Mouse (Mus musculus): ENCODE data around the gene Gm5134. TPM values are rescaled to one million over a fixed set of nuclear protein-coding genes. Genes with fewer than 3 reads are reported as not detected.

The Gm5134 gene
- total and polyA plus RNA-seq, 3 experiments = 0.40 to 1.6 (median 1.0) TPM

- DNase-seq (ENCODE audit: extremely low read depth) = no peak
- no peak overlapping the region for H3K9ac ChIP-seq (ENCODE audit: insufficient read depth, low read depth)
- no peak overlapping the region for H3K27ac ChIP-seq (ENCODE audit: insufficient read depth, low read depth)
- H3K9me3 ChIP-seq (replicated peaks; ENCODE audit: low read length) = no peaks in the 10 kb centered on the region
- in situ Hi-C loops (cut with MboI; ENCODE audit: low pct_ligation_motif_present, low pct_unique_long_range_greater_than_20kb, low sequenced_read_pairs) = no loop called here
- dilution Hi-C loops (cut with MboI; ENCODE audit: extremely low pct_ligation_motif_present, extremely low pct_unique_long_range_greater_than_20kb, low sequenced_read_pairs) = no loop called here
- TF ChIP-seq CTCF (conservative IDR thresholded peaks at IDR 0.05 in 1 of 2, IDR thresholded peaks at IDR 0.05 in 1 of 2; ENCODE audit: low read depth in 2 of 2, low read length in 2 of 2) = peak in 1 of 2 experiments; percentile 15; a peak in 1 of 4 replicates
- no peak for TF ChIP-seq SIN3A (IDR thresholded peaks at IDR 0.05; ENCODE audit: low read length)
- TF ChIP-seq RAD21 (IDR thresholded peaks at IDR 0.05; ENCODE audit: low read depth, low read length) = peak; percentile 5
- no peak for TF ChIP-seq PAX5 (IDR thresholded peaks at IDR 0.05; ENCODE audit: low read length)
- no peak for TF ChIP-seq JUND (conservative IDR thresholded peaks at IDR 0.05; ENCODE audit: low read depth, low read length)
- H3K4me3 ChIP-seq (replicated peaks in 1 of 3; ENCODE audit: low read depth in 2 of 3, low read length in 2 of 3, poor library complexity in 1 of 3) = no peak overlapping the region
- H3K4me1 ChIP-seq (ENCODE audit: control insufficient read depth in 1 of 2, insufficient read depth in 2 of 2) = peaks cover 32 to 74% of the 10 kb centered on the region in 2 experiments
- H3K36me3 ChIP-seq (replicated peaks in 1 of 2; ENCODE audit: control insufficient read depth in 1 of 2, insufficient read depth in 1 of 2, low read length in 1 of 2) = no peaks in the 10 kb centered on the region
- H3K27me3 ChIP-seq (replicated peaks) = no peaks in the 10 kb centered on the region
- no peak overlapping the region for H3K4me2 ChIP-seq (ENCODE audit: insufficient read depth, low read depth, poor library complexity, severe bottlenecking)
- H3K79me2 ChIP-seq (replicated peaks; ENCODE audit: control insufficient read depth, extremely low read depth, insufficient read depth, poor library complexity, severe bottlenecking) = no peaks in the 10 kb centered on the region
Measured at GRCm38 (mm10) chr10:75945896-75946295, 8.4 kb upstream of the Gm5134 start.

GRCm38 (mm10) chr10:75948079-75948478 is 6.2 kb upstream of the Gm5134 start:
- Histone ChIP-seq H3K79me2 (replicated peaks; ENCODE audit: control insufficient read depth, extremely low read depth, insufficient read depth, poor library complexity, severe bottlenecking) (no peaks in the 10 kb centered on the region), H3K36me3 (replicated peaks in 1 of 2; ENCODE audit: control insufficient read depth in 1 of 2, insufficient read depth in 1 of 2, low read length in 1 of 2) (no peaks in the 10 kb centered on the region), H3K9me3 (replicated peaks; ENCODE audit: low read length) (no peaks in the 10 kb centered on the region), H3K4me2 (ENCODE audit: insufficient read depth, low read depth, poor library complexity, severe bottlenecking) (peak overlapping the region; percentile 85; the same call in 1 of the 2 replicates), H3K4me3 (replicated peaks in 1 of 3; ENCODE audit: low read depth in 2 of 3, low read length in 2 of 3, poor library complexity in 1 of 3) (peak overlapping the region in 2 of 3 experiments; percentile 39 to 43), H3K27me3 (replicated peaks) (no peaks in the 10 kb centered on the region), H3K27ac (ENCODE audit: insufficient read depth, low read depth) (peak overlapping the region; percentile 12; the same call in 1 of the 2 replicates), H3K4me1 (ENCODE audit: control insufficient read depth in 1 of 2, insufficient read depth in 2 of 2) (peaks cover 30 to 59% of the 10 kb centered on the region in 2 experiments), H3K9ac (ENCODE audit: insufficient read depth, low read depth) (peak overlapping the region; percentile 4; the same call in 1 of the 2 replicates)
- dilution Hi-C loops (cut with MboI; ENCODE audit: extremely low pct_ligation_motif_present, extremely low pct_unique_long_range_greater_than_20kb, low sequenced_read_pairs) = no loop called here
- DNase-seq (ENCODE audit: extremely low read depth) = peak; percentile 57
- in situ Hi-C loops (cut with MboI; ENCODE audit: low pct_ligation_motif_present, low pct_unique_long_range_greater_than_20kb, low sequenced_read_pairs) = no loop called here
- TF ChIP-seq JUND (conservative IDR thresholded peaks at IDR 0.05; ENCODE audit: low read depth, low read length) (no peak), SIN3A (IDR thresholded peaks at IDR 0.05; ENCODE audit: low read length) (no peak), USF2 (conservative IDR thresholded peaks at IDR 0.05; ENCODE audit: low read depth, low read length) (no peak), ZKSCAN1 (IDR thresholded peaks at IDR 0.05; ENCODE audit: borderline replicate concordance, low read depth, low read length) (no peak), TBP (conservative IDR thresholded peaks at IDR 0.05; ENCODE audit: low read depth, low read length) (0 out of 2 replicates have a peak, but pooled peaks have one; percentile 20), USF1 (IDR thresholded peaks at IDR 0.05; ENCODE audit: low read depth, low read length) (no peak), ZMIZ1 (IDR thresholded peaks at IDR 0.05; ENCODE audit: low read depth, low read length) (no peak), NRF1 (IDR thresholded peaks at IDR 0.05; ENCODE audit: low read depth, low read length) (no peak), POLR2A (IDR thresholded peaks at IDR 0.05; ENCODE audit: low read depth, low read length) (peak; percentile 45; the same call in 1 of the 2 replicates), ZC3H11A (IDR thresholded peaks at IDR 0.05; ENCODE audit: low read depth, low read length) (no peak), GABPA (IDR thresholded peaks at IDR 0.05; ENCODE audit: insufficient replicate concordance, low read depth, low read length) (no peak), MAZ (IDR thresholded peaks at IDR 0.05; ENCODE audit: low read depth, low read length) (no peak), MAFK (IDR thresholded peaks at IDR 0.05; ENCODE audit: insufficient replicate concordance, low read length) (no peak), NELFE (IDR thresholded peaks at IDR 0.05; ENCODE audit: low read depth, low read length) (no peak), UBTF (IDR thresholded peaks at IDR 0.05; ENCODE audit: low read depth, low read length) (no peak), ETS1 (conservative IDR thresholded peaks at IDR 0.05; ENCODE audit: low read depth, low read length) (peak; percentile 34; the same call in 1 of the 2 replicates), TCF12 (IDR thresholded peaks at IDR 0.05; ENCODE audit: low read depth, low read length) (0 out of 2 replicates have a peak, but pooled peaks have one; percentile 34), RAD21 (IDR thresholded peaks at IDR 0.05; ENCODE audit: low read depth, low read length) (no peak), SMC3 (IDR thresholded peaks at IDR 0.05; ENCODE audit: low read depth, low read length) (no peak), EP300 (IDR thresholded peaks at IDR 0.05; ENCODE audit: low read length) (peak; percentile 50; the same call in 1 of the 2 replicates), ZNF384 (IDR thresholded peaks at IDR 0.05; ENCODE audit: low read depth, low read length) (no peak), MAX (IDR thresholded peaks at IDR 0.05; ENCODE audit: low read length) (no peak; the same call in 1 of the 2 replicates), ELF1 (IDR thresholded peaks at IDR 0.05; ENCODE audit: low read depth, low read length) (no peak), IRF4 (IDR thresholded peaks at IDR 0.05; ENCODE audit: low read depth, low read length) (peak; percentile 39; the same call in 1 of the 2 replicates), CHD1 (IDR thresholded peaks at IDR 0.05; ENCODE audit: low read depth, low read length) (no peak), CTCF (conservative IDR thresholded peaks at IDR 0.05 in 1 of 2, IDR thresholded peaks at IDR 0.05 in 1 of 2; ENCODE audit: low read depth in 2 of 2, low read length in 2 of 2) (no peak), JUN (IDR thresholded peaks at IDR 0.05; ENCODE audit: insufficient read depth, low read depth, low read length) (no peak), MXI1 (IDR thresholded peaks at IDR 0.05; ENCODE audit: low read depth, low read length) (no peak), E2F4 (IDR thresholded peaks at IDR 0.05; ENCODE audit: insufficient replicate concordance, low read depth, low read length) (no peak), MYC (IDR thresholded peaks at IDR 0.05; ENCODE audit: low read depth, low read length) (no peak), HCFC1 (IDR thresholded peaks at IDR 0.05; ENCODE audit: low read depth, low read length) (no peak), CHD2 (IDR thresholded peaks at IDR 0.05; ENCODE audit: low read length) (no peak)

Measured in CH12.LX (cell line).